Mouse (Mus musculus) testis, postnatal 14 days (tissue): Measurements from ENCODE around the gene Gm45799.

ENCODE experiments used
- DNase-seq: peaks from one replicate; pipeline ENCODE4 v3.0.0; 2021; ENCODE audit warnings: low spot score

Gm45799 gene

DNA sequence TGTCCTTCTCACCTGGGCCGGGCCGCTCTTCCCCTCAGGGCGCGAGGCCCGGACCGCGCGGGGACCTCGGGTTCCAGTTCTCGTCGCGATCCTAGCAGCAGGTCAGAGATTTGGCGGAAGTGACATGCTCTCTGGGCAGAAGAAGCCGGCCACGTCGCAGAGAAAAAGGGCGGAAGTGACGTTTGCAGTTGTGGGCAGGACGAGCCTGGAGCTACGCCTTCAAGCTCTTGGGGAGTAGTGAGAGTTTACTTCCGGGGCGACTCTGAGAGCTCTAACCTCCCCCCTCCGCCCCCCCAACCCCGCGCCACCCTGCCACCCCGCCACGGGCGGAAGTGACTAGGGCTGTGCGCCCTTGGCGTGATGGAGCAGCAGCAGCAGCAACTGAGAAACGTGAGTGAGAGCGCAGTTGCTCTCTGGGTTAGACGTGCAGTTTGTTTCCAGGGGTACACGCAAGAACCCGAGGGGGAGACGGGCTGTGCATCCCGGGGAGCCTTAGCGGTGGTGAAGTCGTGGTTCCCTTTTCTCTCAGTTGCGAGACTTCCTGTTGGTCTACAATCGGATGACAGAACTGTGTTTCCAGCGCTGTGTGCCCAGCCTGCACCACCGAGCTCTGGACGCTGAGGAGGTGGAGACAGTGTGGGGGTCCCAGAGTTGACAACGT is at the start of gene Gm45799, which contains the start of gene Arfip2:
Gene Gm45799, plus strand, starts transcription at position 320 of the 661 bp plus-strand sequence.
Gene Arfip2, minus strand, starts transcription at position 184 of the 661 bp plus-strand sequence.
- DNase-seq = peak; percentile 95

DNA sequence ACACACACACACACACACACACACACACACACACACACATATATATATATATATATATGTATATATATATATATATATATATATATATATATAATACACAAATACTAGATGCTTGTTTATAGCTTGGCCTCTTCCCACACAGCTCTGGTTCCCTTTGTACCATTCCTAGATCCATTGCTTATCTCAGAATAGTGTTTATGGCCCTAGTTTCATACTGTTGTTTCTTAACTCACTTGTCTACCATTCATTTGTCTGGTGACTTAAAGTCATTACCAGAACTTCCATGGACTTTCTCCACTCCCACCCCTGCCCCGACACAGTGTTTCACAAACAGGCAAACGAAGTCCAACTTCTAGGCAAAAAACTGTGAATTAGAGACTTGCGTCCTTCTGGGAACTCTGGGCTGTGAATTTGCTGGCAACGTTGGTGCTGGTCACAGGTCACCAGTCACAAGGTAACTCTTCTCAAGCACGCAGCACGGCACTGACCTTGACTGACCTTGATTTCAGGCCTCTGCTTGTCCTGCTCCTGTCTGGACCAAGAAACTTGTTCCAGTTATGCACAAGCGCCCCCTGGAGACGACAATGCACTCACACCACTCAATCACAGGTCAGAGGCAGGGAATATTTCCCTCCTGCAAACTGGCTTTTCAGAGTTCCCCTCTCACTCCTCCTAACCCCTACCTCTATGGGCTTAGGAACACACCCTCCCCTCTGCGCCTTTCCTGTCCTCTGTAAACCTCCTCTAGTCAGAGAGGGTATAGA is 37.3 kb upstream of the Gm45799 start:
- peak; percentile 28 for DNase-seq

GRCm38 (mm10) chr7:105608467-105608866 is 31.9 kb upstream of the Gm45799 start:
- DNase-seq = no peak

GRCm38 (mm10) chr7:105611767-105612166 is 28.6 kb upstream of the Gm45799 start:
- no peak for DNase-seq

- DNase-seq = no peak
These were observed 26.0 kb upstream of the Gm45799 start for GRCm38 (mm10) chr7:105614400-105614799.

- no peak for DNase-seq
These were observed 24.6 kb upstream of the Gm45799 start for GRCm38 (mm10) chr7:105615720-105616119.

- no peak for DNase-seq
These were observed 23.8 kb upstream of the Gm45799 start for GRCm38 (mm10) chr7:105616561-105616960.

DNA sequence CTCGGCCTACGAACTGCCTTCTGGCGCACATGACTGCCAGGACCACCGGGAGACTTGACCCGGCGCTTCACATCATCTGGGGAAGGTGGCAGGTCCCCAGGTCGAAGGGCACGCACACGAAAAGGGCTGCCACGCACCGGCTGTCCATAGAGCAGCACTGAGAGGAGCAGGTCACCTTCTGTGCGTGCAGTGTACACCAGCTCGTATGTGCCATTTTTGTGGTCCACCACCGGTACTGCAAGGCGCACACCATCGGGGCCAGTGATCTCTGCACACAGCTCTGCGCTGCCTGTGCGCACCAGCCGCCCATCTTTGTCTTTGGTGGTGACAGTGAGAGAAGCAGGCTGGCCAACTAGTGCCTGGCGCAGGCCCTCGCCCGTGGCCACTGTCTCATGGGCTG is 22.5 kb upstream of the Gm45799 start:
- no peak for DNase-seq

- DNase-seq = no peak
These were observed 20.7 kb upstream of the Gm45799 start for GRCm38 (mm10) chr7:105619701-105620100.

DNA sequence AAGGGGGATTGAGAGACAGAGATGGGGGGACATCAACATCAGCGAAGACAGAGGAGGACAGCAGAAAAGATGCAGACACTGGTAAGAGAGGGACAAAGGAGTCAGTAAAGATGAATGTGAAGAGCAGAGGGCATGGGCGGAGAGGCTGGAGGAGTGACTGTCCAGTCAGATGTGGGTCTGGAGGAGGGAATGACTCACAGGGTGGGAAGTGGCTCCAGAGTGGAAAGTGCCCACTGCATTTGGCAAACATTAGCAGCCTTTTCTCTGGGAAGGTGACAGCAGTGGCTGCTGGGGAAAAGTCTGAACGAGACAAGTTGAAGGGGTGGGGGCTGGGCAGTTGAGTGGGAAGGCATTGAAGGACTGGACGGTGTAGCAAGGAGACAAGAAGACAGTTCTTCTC is 19.3 kb upstream of the Gm45799 start:
- no peak for DNase-seq

- no peak for DNase-seq
These were observed 18.6 kb upstream of the Gm45799 start for GRCm38 (mm10) chr7:105621646-105622292.

GRCm38 (mm10) chr7:105625397-105625796 is 15.0 kb upstream of the Gm45799 start:
- no peak for DNase-seq

DNA sequence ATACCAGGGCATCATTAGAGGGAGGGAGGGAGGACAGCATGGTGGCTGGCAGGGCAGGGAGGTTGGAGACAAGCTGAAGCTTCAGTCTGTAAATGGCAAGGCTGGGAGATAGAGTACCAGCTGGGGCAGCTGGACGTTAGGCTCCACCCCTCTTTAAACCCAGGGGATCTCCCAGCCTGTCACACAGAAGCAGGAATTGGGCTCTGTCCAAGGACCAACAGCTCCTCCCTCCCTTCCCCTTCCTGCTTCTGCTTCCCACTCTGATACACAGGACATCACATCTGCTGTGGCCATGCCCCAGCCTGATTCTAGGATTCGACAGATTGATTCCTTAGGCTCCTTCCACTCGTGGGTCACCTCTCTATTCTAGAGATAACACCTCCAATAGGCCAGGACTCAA is 11.7 kb upstream of the Gm45799 start:
- no peak for DNase-seq

DNA sequence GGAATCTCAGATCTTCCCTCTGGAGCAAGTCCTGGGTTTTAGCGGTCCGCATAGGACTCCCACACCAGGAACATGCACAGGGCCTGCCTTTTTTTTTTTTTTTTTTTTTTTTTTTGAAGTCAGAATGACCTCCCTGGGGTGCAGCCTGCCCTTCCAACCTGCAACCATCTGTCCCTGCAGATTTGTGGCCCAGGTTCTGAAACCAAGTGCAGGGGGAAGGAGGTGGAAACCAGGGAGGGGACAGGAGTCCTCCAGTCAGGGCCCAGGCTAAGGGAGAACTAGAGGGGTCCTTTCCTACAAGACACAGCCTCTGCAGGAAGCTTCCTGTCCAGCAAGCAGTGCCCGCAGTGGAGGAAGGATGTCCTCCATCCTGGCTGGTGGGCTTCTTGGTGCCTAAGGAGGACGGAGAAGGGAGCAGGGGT is 7.8 kb upstream of the Gm45799 start:
- no peak for DNase-seq

- peak; percentile 88 for DNase-seq
These were observed 7.1 kb upstream of the Gm45799 start, which contains the start of gene Trim3 for GRCm38 (mm10) chr7:105633127-105633800. Gene Trim3, minus strand, starts transcription at chr7:105633571.

- no peak for DNase-seq
These were observed 6.6 kb upstream of the Gm45799 start for GRCm38 (mm10) chr7:105633801-105634135.

DNA sequence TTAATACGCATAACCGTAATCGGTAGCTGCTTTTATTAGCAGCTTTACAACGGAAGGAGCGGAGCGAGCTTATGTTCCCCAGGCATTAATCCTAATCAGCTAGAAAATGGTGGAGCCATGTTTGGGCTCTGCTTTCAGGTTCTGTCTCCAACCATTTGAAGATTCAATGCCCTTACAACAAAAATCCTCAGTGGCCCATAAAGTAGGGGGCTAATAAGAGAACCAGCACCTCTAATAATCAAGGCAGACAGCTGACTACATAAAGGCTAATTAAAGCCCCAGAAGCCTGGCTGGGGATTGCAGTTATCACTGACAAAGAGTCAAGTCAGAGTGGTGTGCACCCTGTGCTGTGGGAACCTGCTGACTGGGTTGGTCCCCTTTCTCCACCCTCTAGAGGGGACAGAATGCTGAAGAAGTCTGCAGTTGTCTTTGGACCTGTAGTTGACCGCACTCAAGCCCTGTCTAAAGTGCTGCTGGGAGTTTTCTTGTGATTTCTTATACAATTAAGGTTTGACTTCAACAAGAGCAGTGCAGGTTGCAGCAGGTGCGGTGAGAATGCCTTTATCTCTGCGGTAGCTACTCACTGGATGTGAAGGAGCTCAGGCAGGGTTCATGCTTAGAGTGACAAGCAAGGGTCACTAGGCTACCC is 6.0 kb upstream of the Gm45799 start:
- DNase-seq = no peak

DNA sequence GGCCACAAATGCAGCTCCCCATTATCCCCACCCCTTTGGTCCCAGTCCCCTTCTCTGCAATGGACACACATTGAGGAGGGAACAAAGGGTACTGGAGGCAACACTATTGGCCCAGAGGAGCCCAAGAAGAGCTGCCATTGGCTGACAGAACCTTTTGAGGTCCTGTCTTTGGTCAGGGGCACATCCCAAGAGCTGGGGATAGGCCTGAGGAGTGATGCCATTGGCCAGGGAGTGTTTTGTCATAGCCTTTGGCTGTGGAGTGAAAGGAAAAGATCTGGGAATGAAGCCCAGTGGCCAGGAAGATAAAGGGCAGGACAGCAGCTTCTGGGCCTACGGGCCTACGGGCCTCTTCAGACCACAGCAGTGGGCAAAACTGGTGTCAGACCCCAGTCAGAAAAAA is 4.6 kb upstream of the Gm45799 start:
- DNase-seq = no peak

DNA sequence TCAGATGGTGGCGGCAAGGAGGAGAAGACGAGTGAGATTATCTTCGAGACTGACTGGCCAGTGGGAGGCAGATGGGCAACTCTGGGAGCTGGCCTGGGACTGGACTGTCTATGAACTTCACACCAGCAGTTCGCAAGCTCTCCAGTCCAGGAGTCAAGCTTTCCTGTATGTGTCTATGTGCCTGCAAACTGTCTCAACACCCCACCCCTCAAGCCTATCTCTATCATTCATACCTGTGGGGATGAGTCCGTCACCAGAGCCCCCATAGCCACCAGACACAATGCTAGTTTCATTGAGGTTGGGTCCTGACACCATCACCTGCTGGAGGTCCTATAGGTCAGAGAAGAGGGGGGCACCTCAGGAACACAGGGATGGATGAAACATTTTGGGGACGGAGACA is 1.6 kb upstream of the Gm45799 start:
- DNase-seq = no peak

DNA sequence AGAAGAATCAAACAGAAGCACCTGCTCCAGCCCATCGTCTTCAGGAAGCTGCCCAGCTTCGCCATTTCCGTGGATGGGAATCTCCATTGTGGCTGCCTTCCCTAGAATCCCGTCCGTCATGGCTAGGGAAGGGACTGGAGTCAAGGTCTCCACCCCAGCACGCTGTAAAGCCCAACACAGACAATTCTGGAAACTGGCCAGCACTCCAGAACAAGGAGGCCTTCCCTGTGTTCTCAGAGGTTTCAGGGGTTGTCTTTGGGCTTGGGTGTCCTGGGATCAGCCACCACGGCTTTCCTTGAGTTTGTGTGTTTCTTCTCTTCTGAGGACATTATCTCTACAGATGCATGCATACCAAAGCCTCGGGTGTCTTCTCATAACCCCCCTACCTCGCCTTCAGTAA is 1.0 kb upstream of the Gm45799 start:
- DNase-seq = peak; percentile 50

- DNase-seq = no peak
These were observed 596 bp upstream of the Gm45799 start, which contains the start of gene Timm10b for GRCm38 (mm10) chr7:105639756-105640155. Gene Timm10b, plus strand, starts transcription at chr7:105640056.

DNA sequence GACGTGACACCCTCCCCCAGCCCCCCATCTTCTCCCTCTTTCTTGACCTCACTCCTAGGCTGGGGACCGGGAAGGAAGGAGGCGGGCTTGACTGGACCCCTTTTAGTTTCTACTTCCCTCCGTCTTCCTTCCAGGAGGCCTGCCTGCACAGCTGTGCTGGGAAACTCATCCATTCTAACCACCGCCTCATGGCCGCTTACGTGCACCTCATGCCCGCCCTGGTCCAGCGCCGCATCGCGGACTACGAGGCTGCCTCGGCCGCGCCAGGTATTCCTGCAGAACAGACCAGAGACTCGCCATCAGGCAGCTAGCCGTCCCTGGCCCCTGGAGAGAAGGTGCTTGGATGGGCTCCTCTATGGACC is 523 bp downstream of the Gm45799 start:
- DNase-seq = peak; percentile 40
